Mouse (Mus musculus): ENCODE data around the gene Ptx4. TPM values are rescaled to one million over a fixed set of nuclear protein-coding genes. Genes with fewer than 3 reads are reported as not detected.

The Ptx4 gene
- polyA plus RNA-seq, 1 experiment from 2014 or later, result 0.12 TPM

DNA sequence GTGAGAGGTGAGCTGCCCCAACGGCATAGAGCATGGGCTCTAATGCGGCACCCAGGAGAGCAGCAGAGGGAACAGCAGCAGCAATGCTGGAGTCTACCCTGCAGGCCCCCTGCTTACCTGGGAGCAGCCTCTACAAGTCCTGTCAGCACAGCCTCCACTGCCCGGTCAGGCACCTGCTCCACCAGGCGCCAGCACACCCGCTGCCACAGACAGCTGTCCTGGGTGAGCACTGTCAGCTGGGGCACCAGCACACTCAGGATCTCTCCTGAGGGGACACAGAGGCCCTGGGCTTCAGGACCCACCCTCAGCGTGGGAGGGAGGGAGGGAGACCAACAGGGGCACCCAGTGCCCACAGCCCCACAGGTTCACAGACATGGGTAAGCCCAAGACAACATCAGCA, 10.0 kb upstream of the Ptx4 start:
- H3K4me3 ChIP-seq (ENCODE audit: low read depth, low read length), result no peak overlapping the region
- no peak overlapping the region for H3K4me2 ChIP-seq (ENCODE audit: low read depth, low read length, severe bottlenecking)
- no peak overlapping the region for H3K9ac ChIP-seq (ENCODE audit: low read length)
- no peaks in the 10 kb centered on the region for H3K9me3 ChIP-seq (ENCODE audit: control insufficient read depth, low read length)
- H3K4me1 ChIP-seq (replicated peaks; ENCODE audit: control insufficient read depth, insufficient read depth, low read length), result no peaks in the 10 kb centered on the region; the same call in 1 of the 2 replicates
- DNase-seq (ENCODE audit: low spot score), result no peak
- no peak for ATAC-seq (replicated peaks; ENCODE audit: low FRiP score)
- no peak overlapping the region for H3K27ac ChIP-seq (ENCODE audit: low read depth, low read length)
- H3K36me3 ChIP-seq (ENCODE audit: control insufficient read depth, insufficient read depth, low read length), result peaks cover 2% of the 10 kb centered on the region; the same call in 1 of the 2 replicates
- no peaks in the 10 kb centered on the region for H3K27me3 ChIP-seq (ENCODE audit: control insufficient read depth, insufficient read depth, low read length)
- 96% methylated on average over 6 of the region's 6 CpGs for WGBS

DNA sequence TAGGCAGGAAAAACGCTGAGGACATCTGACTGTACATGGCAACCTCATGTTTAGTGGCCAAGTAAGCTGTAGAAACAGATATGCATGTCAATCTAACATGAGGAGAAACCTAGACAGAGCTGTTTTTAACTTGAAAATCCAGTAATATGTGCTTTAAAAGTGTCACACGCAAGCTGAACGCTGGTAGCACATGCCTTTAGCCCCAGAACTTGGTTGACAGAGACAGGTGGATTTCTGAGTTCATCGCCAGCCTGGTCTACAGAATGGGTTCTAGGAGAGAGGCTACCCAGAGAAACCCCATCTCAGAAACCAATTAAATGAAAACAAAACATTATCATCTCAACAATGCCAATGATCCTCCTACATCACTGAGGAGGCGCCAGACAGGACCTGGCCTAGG, 9.3 kb upstream of the Ptx4 start:
- H3K9me3 ChIP-seq (ENCODE audit: control insufficient read depth, low read length), result no peaks in the 10 kb centered on the region
- no peaks in the 10 kb centered on the region; the same call in 1 of the 2 replicates for H3K36me3 ChIP-seq (ENCODE audit: control insufficient read depth, insufficient read depth, low read length)
- H3K4me2 ChIP-seq (ENCODE audit: low read depth, low read length, severe bottlenecking), result no peak overlapping the region
- WGBS, result 94% methylated on average over 5 of the region's 5 CpGs
- H3K9ac ChIP-seq (ENCODE audit: low read length), result no peak overlapping the region
- H3K4me3 ChIP-seq (ENCODE audit: low read depth, low read length), result no peak overlapping the region
- H3K27ac ChIP-seq (ENCODE audit: low read depth, low read length), result no peak overlapping the region
- no peak for ATAC-seq (replicated peaks; ENCODE audit: low FRiP score)
- DNase-seq (ENCODE audit: low spot score), result no peak
- no peaks in the 10 kb centered on the region for H3K27me3 ChIP-seq (ENCODE audit: control insufficient read depth, insufficient read depth, low read length)
- H3K4me1 ChIP-seq (replicated peaks; ENCODE audit: control insufficient read depth, insufficient read depth, low read length), result peaks cover 2% of the 10 kb centered on the region; the same call in 1 of the 2 replicates

DNA sequence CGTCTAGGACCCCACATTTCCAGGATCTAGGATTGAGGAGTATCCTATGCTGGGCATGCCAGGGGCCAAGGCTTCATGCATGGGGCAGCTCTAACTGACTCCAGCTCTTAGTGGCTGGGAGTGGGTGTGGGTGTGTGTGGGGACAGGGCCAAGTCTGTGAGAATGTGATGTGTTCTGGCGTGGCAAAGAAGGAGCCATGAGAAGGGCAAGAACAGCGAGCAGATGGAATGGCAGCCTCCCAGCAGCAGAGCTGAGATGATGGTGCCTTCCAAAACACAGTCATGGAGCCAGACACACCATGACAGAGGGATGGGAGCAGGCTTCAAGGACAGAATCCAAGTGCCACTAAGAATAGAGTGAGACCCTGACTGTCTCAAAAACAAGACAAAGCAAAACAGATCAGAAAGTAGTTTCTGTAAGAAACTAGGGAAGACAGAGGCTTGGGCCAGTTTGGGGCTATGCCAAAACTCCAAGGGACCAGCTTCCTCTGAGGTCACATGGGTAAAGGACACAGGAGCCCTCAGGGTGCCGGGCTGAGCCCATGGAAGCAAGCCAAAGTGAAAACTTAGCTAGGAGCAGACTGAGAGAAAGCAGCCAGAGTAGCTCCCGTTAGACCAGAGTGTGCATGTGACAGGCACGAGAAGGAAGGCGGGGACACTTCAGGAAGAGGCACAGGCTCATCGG, 8.7 kb upstream of the Ptx4 start:
- WGBS, result 91% methylated on average over 8 of the region's 8 CpGs

DNA sequence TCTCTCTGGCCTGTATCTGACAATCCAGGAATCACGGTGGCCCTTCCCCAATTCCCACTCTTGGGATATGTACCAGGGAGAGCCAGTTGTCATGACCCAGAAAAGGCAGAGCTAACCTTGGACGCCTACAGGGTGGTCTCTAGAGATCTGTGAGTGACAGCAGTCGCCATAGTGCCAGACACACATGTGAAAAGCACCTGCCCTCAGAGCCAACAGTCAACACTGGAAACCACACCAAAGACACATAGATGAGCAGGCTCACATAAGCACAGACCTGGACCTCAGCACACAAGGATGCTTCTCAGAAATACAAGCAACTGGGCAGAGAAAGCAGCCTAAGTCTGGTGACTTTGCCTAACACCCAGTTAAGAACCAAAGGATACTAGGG, 8.1 kb upstream of the Ptx4 start:
- ATAC-seq (replicated peaks; ENCODE audit: low FRiP score) (no peak), DNase-seq (ENCODE audit: low spot score) (no peak)
- peaks cover 2% of the 10 kb centered on the region; the same call in 1 of the 2 replicates for H3K4me1 ChIP-seq (replicated peaks; ENCODE audit: control insufficient read depth, insufficient read depth, low read length)
- H3K4me3 ChIP-seq (ENCODE audit: low read depth, low read length), result no peak overlapping the region
- H3K9me3 ChIP-seq (ENCODE audit: control insufficient read depth, low read length), result no peaks in the 10 kb centered on the region
- H3K27ac ChIP-seq (ENCODE audit: low read depth, low read length), result no peak overlapping the region
- 86% methylated on average over 3 of the region's 3 CpGs for WGBS
- no peak overlapping the region for H3K9ac ChIP-seq (ENCODE audit: low read length)
- no peaks in the 10 kb centered on the region for H3K27me3 ChIP-seq (ENCODE audit: control insufficient read depth, insufficient read depth, low read length)
- no peak overlapping the region for H3K4me2 ChIP-seq (ENCODE audit: low read depth, low read length, severe bottlenecking)
- no peaks in the 10 kb centered on the region; the same call in 1 of the 2 replicates for H3K36me3 ChIP-seq (ENCODE audit: control insufficient read depth, insufficient read depth, low read length)

More for the DNA sequence above, 8.7 kb upstream of the Ptx4 start:
- no peaks in the 10 kb centered on the region for H3K9me3 ChIP-seq (ENCODE audit: control insufficient read depth, low read length)
- no peaks in the 10 kb centered on the region; the same call in 1 of the 2 replicates for H3K36me3 ChIP-seq (ENCODE audit: control insufficient read depth, insufficient read depth, low read length)
- DNase-seq (ENCODE audit: low spot score) (no peak), ATAC-seq (replicated peaks; ENCODE audit: low FRiP score) (no peak)
- no peaks in the 10 kb centered on the region for H3K27me3 ChIP-seq (ENCODE audit: control insufficient read depth, insufficient read depth, low read length)
- H3K4me3 ChIP-seq (ENCODE audit: low read depth, low read length), result no peak overlapping the region
- H3K27ac ChIP-seq (ENCODE audit: low read depth, low read length), result no peak overlapping the region
- H3K4me1 ChIP-seq (replicated peaks; ENCODE audit: control insufficient read depth, insufficient read depth, low read length), result peaks cover 2% of the 10 kb centered on the region; the same call in 1 of the 2 replicates
- no peak overlapping the region for H3K4me2 ChIP-seq (ENCODE audit: low read depth, low read length, severe bottlenecking)
- H3K9ac ChIP-seq (ENCODE audit: low read length), result no peak overlapping the region

DNA sequence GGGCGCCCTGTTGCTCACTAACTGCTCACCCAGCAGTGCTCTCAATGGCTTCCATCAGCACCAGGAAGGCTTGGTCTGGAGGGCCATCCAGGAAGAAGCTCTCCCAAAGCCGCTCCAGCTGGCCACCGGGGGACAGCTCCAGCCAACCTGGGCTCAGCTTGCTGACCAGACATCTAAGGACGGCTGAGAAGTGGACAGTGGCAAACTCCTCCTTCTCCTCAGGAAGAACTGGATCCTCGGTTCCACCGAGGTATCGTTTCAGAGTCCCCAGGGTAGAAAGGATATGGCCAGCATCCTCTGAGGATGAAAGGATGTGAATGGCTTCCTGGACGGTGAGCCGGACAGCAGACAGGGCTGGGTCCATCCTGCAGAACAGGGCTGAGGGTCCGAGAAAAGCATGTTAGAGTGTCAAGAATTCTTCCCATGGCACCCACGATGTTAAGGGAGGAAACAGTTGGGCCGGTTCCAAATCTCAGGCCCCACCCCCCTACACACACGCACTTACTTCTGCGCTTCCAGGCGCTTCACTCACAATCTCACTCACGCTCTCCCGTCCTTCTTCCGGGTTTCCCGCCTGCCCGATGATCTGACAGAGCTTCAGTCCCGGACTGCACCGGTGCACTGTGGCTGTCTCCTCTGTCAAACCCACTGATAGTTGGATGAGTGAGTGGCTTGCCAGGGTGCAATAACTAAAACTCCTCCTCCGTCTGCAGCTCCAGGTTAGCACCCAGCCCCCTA, 5.5 kb upstream of the Ptx4 start:
- H3K4me1 ChIP-seq (replicated peaks; ENCODE audit: control insufficient read depth, insufficient read depth, low read length), result peaks cover 2% of the 10 kb centered on the region; the same call in 1 of the 2 replicates
- WGBS, result 11% methylated on average over 23 of the region's 23 CpGs
- H3K27ac ChIP-seq (ENCODE audit: low read depth, low read length), result peak overlapping the region; percentile 68; the same call in 1 of the 2 replicates
- no peaks in the 10 kb centered on the region for H3K36me3 ChIP-seq (ENCODE audit: control insufficient read depth, insufficient read depth, low read length)
- H3K4me2 ChIP-seq (ENCODE audit: low read depth, low read length, severe bottlenecking), result peak overlapping the region; percentile 99
- H3K9ac ChIP-seq (ENCODE audit: low read length), result peak overlapping the region; percentile 84
- H3K27me3 ChIP-seq (ENCODE audit: control insufficient read depth, insufficient read depth, low read length), result no peaks in the 10 kb centered on the region
- no peaks in the 10 kb centered on the region for H3K9me3 ChIP-seq (ENCODE audit: control insufficient read depth, low read length)
- ATAC-seq (replicated peaks; ENCODE audit: low FRiP score), result no peak
- DNase-seq (ENCODE audit: low spot score), result no peak
- peak overlapping the region; percentile 54 for H3K4me3 ChIP-seq (ENCODE audit: low read depth, low read length)

DNA sequence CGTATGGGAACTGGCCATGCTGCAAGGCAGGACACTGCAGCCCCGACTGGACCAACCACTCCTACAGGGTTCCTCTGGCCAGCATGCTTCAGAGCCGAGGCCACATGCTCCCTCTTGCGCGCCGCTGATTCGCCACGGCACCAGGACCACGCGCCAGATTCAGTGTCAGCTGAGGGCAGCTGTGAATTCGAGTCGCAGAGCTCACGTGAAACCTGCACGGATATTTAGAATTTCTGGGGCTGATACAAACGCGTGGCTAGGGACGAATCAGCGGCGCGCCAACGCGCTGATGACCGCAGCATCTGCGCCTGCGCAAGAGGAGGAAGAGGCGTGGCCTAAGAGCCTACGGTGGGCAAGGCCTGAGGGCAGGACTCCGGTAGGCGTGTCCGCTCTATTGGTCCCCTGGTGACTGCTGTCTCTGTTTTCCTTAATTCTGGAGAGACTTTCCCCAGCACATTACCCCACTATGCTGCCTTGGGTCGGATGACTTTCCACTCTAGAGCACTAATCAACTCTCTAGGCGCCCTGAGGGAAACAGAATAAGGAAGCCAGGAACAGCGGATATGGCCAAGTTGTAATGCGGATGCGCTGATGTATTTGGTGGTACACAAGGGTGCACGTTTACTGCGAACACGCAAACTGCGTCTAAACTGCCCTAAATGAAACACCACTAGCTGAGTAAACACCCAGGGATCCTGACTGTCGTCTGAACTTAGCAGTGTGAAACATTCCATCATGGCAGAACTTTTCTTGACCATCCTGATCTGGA, 4.7 kb upstream of the Ptx4 start, which contains the start of gene Telo2:
Gene Telo2, minus strand, starts transcription at position 304 of the 769 bp plus-strand sequence.
- Histone ChIP-seq H3K4me1 (replicated peaks; ENCODE audit: control insufficient read depth, insufficient read depth, low read length) (peaks cover 2% of the 10 kb centered on the region; the same call in 1 of the 2 replicates), H3K36me3 (ENCODE audit: control insufficient read depth, insufficient read depth, low read length) (no peaks in the 10 kb centered on the region), H3K27ac (ENCODE audit: low read depth, low read length) (peak within 1 kb of the TSS; percentile 68), H3K27me3 (ENCODE audit: control insufficient read depth, insufficient read depth, low read length) (no peaks in the 10 kb centered on the region), H3K9me3 (ENCODE audit: control insufficient read depth, low read length) (no peaks in the 10 kb centered on the region), H3K4me2 (ENCODE audit: low read depth, low read length, severe bottlenecking) (peak within 1 kb of the TSS; percentile 99), H3K9ac (ENCODE audit: low read length) (peak within 1 kb of the TSS; percentile 84), H3K4me3 (ENCODE audit: low read depth, low read length) (peak within 1 kb of the TSS; percentile 54)
- 5% methylated on average over 40 of the region's 40 CpGs for whole genome bisulfite sequencing
- DNase-seq (ENCODE audit: low spot score), result peak; percentile 93
- peak; percentile 94 for ATAC-seq (replicated peaks; ENCODE audit: low FRiP score)

DNA sequence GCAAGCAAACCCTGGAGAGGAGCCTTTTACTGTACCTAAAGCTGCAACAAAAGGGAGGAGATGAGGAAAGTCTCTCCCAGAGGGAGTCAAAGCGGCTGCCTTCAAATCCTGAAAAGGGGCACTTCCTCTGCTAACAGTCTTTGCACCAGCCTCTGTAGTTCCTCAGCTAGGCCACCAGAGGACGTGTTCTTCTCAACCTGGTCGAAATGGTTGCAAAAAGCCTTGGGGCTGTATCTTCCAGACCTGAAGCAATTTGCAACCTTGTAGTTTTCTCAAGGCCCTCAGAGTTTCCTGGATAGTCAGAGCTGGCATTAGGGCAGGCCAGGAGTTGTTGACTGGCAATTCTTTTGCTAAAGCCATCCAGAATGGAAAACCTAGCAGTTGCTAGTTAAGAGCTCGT, 3.3 kb upstream of the Ptx4 start:
- H3K36me3 ChIP-seq (ENCODE audit: control insufficient read depth, insufficient read depth, low read length), result no peaks in the 10 kb centered on the region
- DNase-seq (ENCODE audit: low spot score) (no peak), ATAC-seq (replicated peaks; ENCODE audit: low FRiP score) (no peak)
- H3K9me3 ChIP-seq (ENCODE audit: control insufficient read depth, low read length), result no peaks in the 10 kb centered on the region
- WGBS, result 33% methylated on average over 4 of the region's 4 CpGs
- H3K4me3 ChIP-seq (ENCODE audit: low read depth, low read length), result no peak overlapping the region
- H3K27me3 ChIP-seq (ENCODE audit: control insufficient read depth, insufficient read depth, low read length), result no peaks in the 10 kb centered on the region
- H3K27ac ChIP-seq (ENCODE audit: low read depth, low read length), result no peak overlapping the region
- H3K9ac ChIP-seq (ENCODE audit: low read length), result no peak overlapping the region
- H3K4me1 ChIP-seq (replicated peaks; ENCODE audit: control insufficient read depth, insufficient read depth, low read length), result peaks cover 2% of the 10 kb centered on the region; the same call in 1 of the 2 replicates
- no peak overlapping the region for H3K4me2 ChIP-seq (ENCODE audit: low read depth, low read length, severe bottlenecking)

DNA sequence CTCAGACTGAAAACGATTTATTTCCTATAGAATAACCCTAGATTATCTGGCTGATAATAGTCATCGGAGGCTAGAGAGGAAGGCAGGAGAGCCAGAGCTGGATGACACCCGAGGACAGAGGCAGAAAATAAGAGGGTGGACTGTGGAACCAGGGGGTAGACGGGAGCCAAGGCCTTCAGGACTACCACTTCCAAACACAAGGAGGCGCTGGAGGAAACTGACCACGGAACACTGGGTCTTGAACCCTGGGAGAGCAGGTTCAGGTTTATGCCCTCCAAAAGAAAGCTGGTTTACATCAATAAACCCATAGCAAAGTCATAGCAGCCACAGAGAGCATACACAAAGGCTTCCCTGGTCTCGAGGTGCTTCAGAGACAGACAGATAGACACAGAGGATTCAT, 3.4 kb downstream of the Ptx4 start:
- 31% methylated on average over 7 of the region's 7 CpGs for WGBS
- DNase-seq (ENCODE audit: low spot score) (no peak), ATAC-seq (replicated peaks; ENCODE audit: low FRiP score) (no peak)
- Histone ChIP-seq H3K27ac (ENCODE audit: low read depth, low read length) (no peak overlapping the region), H3K36me3 (ENCODE audit: control insufficient read depth, insufficient read depth, low read length) (no peaks in the 10 kb centered on the region), H3K9ac (ENCODE audit: low read length) (no peak overlapping the region), H3K4me2 (ENCODE audit: low read depth, low read length, severe bottlenecking) (no peak overlapping the region), H3K4me1 (replicated peaks; ENCODE audit: control insufficient read depth, insufficient read depth, low read length) (no peaks in the 10 kb centered on the region), H3K4me3 (ENCODE audit: low read depth, low read length) (no peak overlapping the region), H3K27me3 (ENCODE audit: control insufficient read depth, insufficient read depth, low read length) (no peaks in the 10 kb centered on the region), H3K9me3 (ENCODE audit: control insufficient read depth, low read length) (no peaks in the 10 kb centered on the region)

All from forebrain, embryonic 11.5 days (tissue).